Mouse (Mus musculus) liver, postnatal 0 days (tissue): ENCODE measurements around the gene Cs. TPM values are rescaled to one million over a fixed set of nuclear protein-coding genes. Genes with fewer than 3 reads are reported as not detected.

Experiments
- ATAC-seq: fragments of 200-750 bp; cut with Nextera tagmentation; 2 replicates; pipeline ENCODE4 v1.8.0; 2017; ENCODE audit warnings: mild to moderate bottlenecking, moderate library complexity
- DNase-seq: peaks from one replicate; pipeline ENCODE4 v3.0.0-alpha.2; 2016
- H3K27ac ChIP-seq: fragments of 300-500 bp; sonication (generic); 2 replicates; pipeline ENCODE4 v1.5.1; 2014; ENCODE audit warnings: antibody characterized with exemption, moderate library complexity, mild to moderate bottlenecking, low read depth
- H3K27me3 ChIP-seq: fragments of 300-500 bp; sonication (generic); 2 replicates; pipeline ENCODE4 v1.6.1; 2014; ENCODE audit warnings: low read length, control low read depth, mixed read lengths; ENCODE audit not compliant: insufficient read depth
- H3K36me3 ChIP-seq: fragments of 300-500 bp; sonication (generic); replicated peaks from 2 replicates; pipeline ENCODE4 v1.6.1; 2014; ENCODE audit warnings: mild to moderate bottlenecking, control low read depth, low read length, moderate library complexity, mixed read lengths; ENCODE audit not compliant: insufficient read depth
- H3K4me1 ChIP-seq: fragments of 300-500 bp; sonication (generic); 2 replicates; pipeline ENCODE4 v1.6.1; 2014; ENCODE audit warnings: antibody characterized with exemption, mild to moderate bottlenecking, control low read depth; ENCODE audit not compliant: insufficient read depth
- H3K4me2 ChIP-seq: fragments of 300-500 bp; sonication (generic); 2 replicates; pipeline ENCODE4 v1.6.1; 2014; ENCODE audit warnings: low read depth, mild to moderate bottlenecking, low read length, moderate library complexity, mixed read lengths
- H3K4me3 ChIP-seq: fragments of 300-500 bp; sonication (generic); 2 replicates; pipeline ENCODE4 v1.5.1; 2014; ENCODE audit warnings: low read depth, low read length
- H3K9ac ChIP-seq: fragments of 300-500 bp; sonication (generic); replicated peaks from 2 replicates; pipeline ENCODE4 v1.6.1; 2014; ENCODE audit warnings: mild to moderate bottlenecking, moderate library complexity
- H3K9me3 ChIP-seq: fragments of 300-500 bp; sonication (generic); 2 replicates; pipeline ENCODE4 v1.6.1; 2016; ENCODE audit warnings: mild to moderate bottlenecking, control low read depth, low read length, mixed read lengths
- CTCF ChIP-seq: sonication (generic); IDR thresholded peaks from 2 replicates; pipeline ENCODE4 v1.5.1; 2016; ENCODE audit warnings: antibody characterized with exemption, low read depth
- EP300 ChIP-seq: IDR thresholded peaks from 2 replicates; pipeline ENCODE4 v1.6.1; 2016; ENCODE audit warnings: antibody characterized with exemption, low read depth, mild to moderate bottlenecking
- WGBS: fragments of 180-500 bp; shearing (Covaris S2); extraction: QIAGEN DNeasy Blood & Tissue Kit; methylation state at CpG from one replicate; pipeline ENCODE4 v1.1.7; 2014; ENCODE audit not compliant: insufficient replicate concordance; 5-methylcytosine and 5-hydroxymethylcytosine counted together
- polyA plus RNA-seq: library from polyadenylated mRNA; unstranded; fragments of >200 nt; fragmentation: Nextera tagmentation; extraction: Ambion mirVana; gene quantifications from 2 replicates; pipeline ENCODE4 v1.2.1, GENCODE M21; 2015

The Cs gene
- polyA plus RNA-seq, 1 experiment from 2014 or later, result 51.4 TPM

- TF ChIP-seq EP300 (no peak), CTCF (no peak)
- no peaks in the 10 kb centered on the region for H3K9me3 ChIP-seq
- peaks cover 19% of the 10 kb centered on the region for H3K4me1 ChIP-seq
- no peaks in the 10 kb centered on the region for H3K36me3 ChIP-seq
- no peaks in the 10 kb centered on the region for H3K27me3 ChIP-seq
- H3K4me2 ChIP-seq, result peak overlapping the region; percentile 97
- H3K9ac ChIP-seq, result peak overlapping the region; percentile 82
- H3K27ac ChIP-seq, result peak overlapping the region; percentile 98
- no peak for ATAC-seq
- 76% methylated on average over 6 of the region's 6 CpGs for WGBS
- DNase-seq, result no peak
- peak overlapping the region; percentile 81 for H3K4me3 ChIP-seq
Observed at GRCm38 (mm10) chr10:128369599-128369998, 32.1 kb downstream of the Cs start.

DNA sequence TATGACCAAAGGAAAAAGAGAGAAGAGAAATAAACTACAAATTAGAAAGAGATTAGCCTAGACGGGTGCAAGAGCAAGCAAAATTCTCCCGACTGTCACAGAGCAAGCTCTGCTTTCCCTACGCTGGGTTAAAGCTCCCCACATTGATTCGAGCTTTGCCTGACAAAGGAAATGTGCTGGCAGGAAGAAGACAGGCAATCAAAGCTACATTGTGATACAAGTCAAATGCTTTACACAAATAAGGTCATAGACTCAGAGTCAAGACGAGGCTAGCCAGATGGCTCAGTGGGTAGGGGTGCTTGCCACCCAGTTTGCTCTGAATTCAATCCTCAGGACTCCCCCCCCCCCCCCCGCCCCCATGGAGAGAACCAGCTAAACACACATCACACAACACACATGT is 32.5 kb downstream of the Cs start:
- TF ChIP-seq CTCF (no peak), EP300 (no peak)
- Histone ChIP-seq H3K4me2 (no peak overlapping the region), H3K27me3 (no peaks in the 10 kb centered on the region), H3K4me1 (peaks cover 19% of the 10 kb centered on the region), H3K9ac (no peak overlapping the region), H3K4me3 (no peak overlapping the region), H3K36me3 (no peaks in the 10 kb centered on the region), H3K27ac (no peak overlapping the region; the same call in 1 of the 2 replicates), H3K9me3 (no peaks in the 10 kb centered on the region)
- 71% methylated on average over 5 of the region's 6 CpGs for WGBS
- no peak for ATAC-seq
- no peak for DNase-seq

GRCm38 (mm10) chr10:128370601-128371000 is 33.1 kb downstream of the Cs start:
- no peak for ATAC-seq

GRCm38 (mm10) chr10:128372142-128372541 is 34.6 kb downstream of the Cs start:
- H3K9ac ChIP-seq, result no peak overlapping the region
- H3K4me2 ChIP-seq, result no peak overlapping the region
- H3K27me3 ChIP-seq, result no peaks in the 10 kb centered on the region
- H3K27ac ChIP-seq, result no peak overlapping the region
- WGBS, result 75% methylated on average over 5 of the region's 5 CpGs
- H3K9me3 ChIP-seq, result no peaks in the 10 kb centered on the region
- TF ChIP-seq EP300, result no peak
- TF ChIP-seq CTCF, result peak; percentile 31
- H3K4me1 ChIP-seq, result peaks cover 23% of the 10 kb centered on the region
- no peak overlapping the region for H3K4me3 ChIP-seq
- H3K36me3 ChIP-seq, result no peaks in the 10 kb centered on the region
- DNase-seq, result no peak
- ATAC-seq, result no peak

More at GRCm38 (mm10) chr10:128370601-128371000, 33.1 kb downstream of the Cs start:
- TF ChIP-seq EP300 (no peak), CTCF (no peak)
- Histone ChIP-seq H3K4me3 (no peak overlapping the region), H3K36me3 (no peaks in the 10 kb centered on the region), H3K4me2 (no peak overlapping the region), H3K27me3 (no peaks in the 10 kb centered on the region), H3K9me3 (no peaks in the 10 kb centered on the region), H3K4me1 (peaks cover 19% of the 10 kb centered on the region), H3K9ac (no peak overlapping the region), H3K27ac (no peak overlapping the region)
- 59% methylated on average over 4 of the region's 4 CpGs for WGBS
- DNase-seq, result no peak

DNA sequence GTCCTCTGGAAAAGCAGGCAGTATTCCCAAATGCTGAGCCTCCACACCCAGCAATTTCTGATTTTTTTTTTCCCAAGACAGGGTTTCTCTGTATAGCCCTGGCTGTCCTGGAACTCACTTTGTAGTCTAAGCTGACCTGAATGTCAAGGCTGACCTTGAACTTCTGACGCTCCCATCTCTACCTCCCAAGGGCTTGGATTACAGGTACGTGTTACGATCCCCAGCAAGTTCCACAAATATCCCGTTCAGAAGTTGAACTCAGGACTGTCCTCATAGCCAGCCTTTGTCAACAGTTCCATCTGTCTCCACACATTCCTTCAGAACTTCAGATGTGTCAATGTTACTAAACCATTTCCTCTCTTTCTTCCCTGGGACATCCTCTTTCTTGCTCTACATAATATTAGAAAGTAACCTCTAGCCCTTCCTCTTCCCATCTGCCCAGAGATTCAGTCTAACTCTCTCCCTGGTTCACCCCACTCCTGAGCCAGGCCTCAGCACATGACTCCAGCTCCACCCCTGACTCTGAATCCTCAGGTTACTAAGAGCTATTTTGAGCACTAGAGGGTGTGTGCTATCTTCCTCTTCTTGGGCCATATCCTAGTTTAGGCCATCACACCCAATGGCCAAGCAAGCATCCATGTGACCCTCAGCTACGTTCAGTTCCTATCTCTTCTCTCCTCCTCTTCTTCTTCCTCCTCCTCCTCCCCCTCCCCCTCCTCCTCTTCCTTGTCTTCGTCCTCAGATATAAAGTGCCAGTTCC is 35.6 kb downstream of the Cs start:
- H3K27ac ChIP-seq, result peak overlapping the region; percentile 44; the same call in 1 of the 2 replicates
- no peaks in the 10 kb centered on the region for H3K27me3 ChIP-seq
- H3K4me1 ChIP-seq, result peaks cover 22% of the 10 kb centered on the region
- H3K4me3 ChIP-seq, result no peak overlapping the region
- DNase-seq, result no peak
- no peak overlapping the region for H3K9ac ChIP-seq
- H3K36me3 ChIP-seq, result no peaks in the 10 kb centered on the region
- WGBS, result 39% methylated on average over 6 of the region's 6 CpGs
- TF ChIP-seq CTCF, result peak; percentile 10; the same call in 1 of the 2 replicates
- no peak for TF ChIP-seq EP300
- no peak overlapping the region for H3K4me2 ChIP-seq
- H3K9me3 ChIP-seq, result no peaks in the 10 kb centered on the region
- ATAC-seq, result no peak

GRCm38 (mm10) chr10:128374393-128374792 is 36.9 kb downstream of the Cs start:
- Histone ChIP-seq H3K9ac (no peak overlapping the region), H3K4me2 (no peak overlapping the region), H3K4me1 (peaks cover 23% of the 10 kb centered on the region), H3K36me3 (0 out of 2 replicates have a peak, but pooled peaks cover 6% of the 10 kb centered on the region), H3K27me3 (no peaks in the 10 kb centered on the region), H3K9me3 (no peaks in the 10 kb centered on the region), H3K27ac (no peak overlapping the region), H3K4me3 (no peak overlapping the region)
- TF ChIP-seq EP300 (no peak), CTCF (peak; percentile 52)
- ATAC-seq, result no peak
- DNase-seq, result no peak
- 78% methylated on average over 6 of the region's 6 CpGs for WGBS
